Mouse (Mus musculus): ENCODE measurements around the gene Mpv17l2. TPM values are rescaled to one million over a fixed set of nuclear protein-coding genes. Genes with fewer than 3 reads are reported as not detected.
A peak's percentile ranks its signal among the peaks of the same experiment; 100 is the strongest.

The Mpv17l2 gene
- polyA plus RNA-seq, 1 experiment from 2014 or later, result 88.8 TPM

DNA sequence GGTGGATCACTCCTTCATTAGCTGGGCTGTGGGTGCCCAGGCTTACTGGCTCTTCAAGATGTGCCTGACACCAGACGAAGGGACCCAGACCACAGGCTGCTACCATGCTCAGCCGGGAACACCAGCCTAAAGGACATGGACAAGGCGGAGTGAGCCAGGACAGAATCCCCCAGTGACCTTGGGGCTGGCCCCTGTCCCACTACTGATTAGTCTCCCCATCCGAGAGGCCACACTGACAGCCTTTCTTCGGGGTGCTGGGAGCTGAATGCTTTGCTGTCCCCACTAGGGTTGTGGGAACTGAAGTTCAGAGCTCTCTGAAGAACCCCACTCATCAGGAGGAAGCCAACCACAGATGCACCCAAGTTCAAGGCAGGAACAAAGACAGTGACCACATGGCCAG lies 14.5 kb upstream of the Mpv17l2 start:
- Histone ChIP-seq H3K4me1 (ENCODE audit: insufficient read depth, low read depth, low read length) (peaks cover 10% of the 10 kb centered on the region; the same call in 1 of the 2 replicates), H3K27me3 (replicated peaks; ENCODE audit: insufficient read depth, low read length) (no peaks in the 10 kb centered on the region), H3K36me3 (ENCODE audit: insufficient read depth, low read length) (peaks cover 8% of the 10 kb centered on the region; the same call in 1 of the 2 replicates), H3K4me2 (replicated peaks; ENCODE audit: low read depth, low read length) (peak overlapping the region; percentile 100; the same call in 1 of the 2 replicates), H3K9ac (replicated peaks; ENCODE audit: low read depth) (peak overlapping the region; percentile 95), H3K4me3 (ENCODE audit: low read depth, low read length) (no peak overlapping the region), H3K27ac (ENCODE audit: low read length) (no peak overlapping the region), H3K9me3 (ENCODE audit: low read length) (no peaks in the 10 kb centered on the region)
- ATAC-seq, result no peak
- TF ChIP-seq CTCF (IDR thresholded peaks at IDR 0.05), result no peak
- no peak for TF ChIP-seq EP300 (IDR thresholded peaks at IDR 0.05)
- DNase-seq (ENCODE audit: low spot score), result no peak
- WGBS, result 82% methylated on average over 5 of the region's 5 CpGs

DNA sequence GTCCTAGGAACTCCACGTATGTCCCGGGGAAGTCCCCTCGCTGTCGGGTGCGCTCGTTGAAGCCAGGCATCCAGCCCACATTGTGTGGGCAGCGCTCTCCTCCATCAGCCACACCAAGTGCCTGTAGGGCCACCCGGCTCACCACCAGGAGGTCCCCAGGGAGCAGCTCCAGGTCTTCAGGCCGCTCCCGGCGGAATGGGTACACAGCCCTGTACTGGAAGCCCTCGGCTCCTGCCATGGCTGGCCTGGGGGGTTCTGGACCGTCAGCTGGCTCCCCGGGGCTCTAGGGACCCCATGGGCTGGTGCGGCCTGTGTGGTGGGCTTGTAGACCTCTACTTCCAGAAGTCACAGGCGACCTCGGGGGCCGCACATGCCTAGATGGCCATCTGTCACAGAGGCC lies 14.0 kb upstream of the Mpv17l2 start:
- Histone ChIP-seq H3K36me3 (ENCODE audit: insufficient read depth, low read length) (peaks cover 6% of the 10 kb centered on the region; the same call in 1 of the 2 replicates), H3K4me2 (replicated peaks; ENCODE audit: low read depth, low read length) (no peak overlapping the region), H3K27ac (ENCODE audit: low read length) (no peak overlapping the region), H3K9me3 (ENCODE audit: low read length) (no peaks in the 10 kb centered on the region), H3K4me3 (ENCODE audit: low read depth, low read length) (no peak overlapping the region), H3K4me1 (ENCODE audit: insufficient read depth, low read depth, low read length) (peaks cover 10% of the 10 kb centered on the region; the same call in 1 of the 2 replicates), H3K9ac (replicated peaks; ENCODE audit: low read depth) (peak overlapping the region; percentile 95; the same call in 1 of the 2 replicates), H3K27me3 (replicated peaks; ENCODE audit: insufficient read depth, low read length) (no peaks in the 10 kb centered on the region)
- TF ChIP-seq EP300 (IDR thresholded peaks at IDR 0.05) (no peak), CTCF (IDR thresholded peaks at IDR 0.05) (no peak)
- no peak for ATAC-seq
- DNase-seq (ENCODE audit: low spot score), result no peak
- 91% methylated on average over 18 of the region's 18 CpGs for WGBS

DNA sequence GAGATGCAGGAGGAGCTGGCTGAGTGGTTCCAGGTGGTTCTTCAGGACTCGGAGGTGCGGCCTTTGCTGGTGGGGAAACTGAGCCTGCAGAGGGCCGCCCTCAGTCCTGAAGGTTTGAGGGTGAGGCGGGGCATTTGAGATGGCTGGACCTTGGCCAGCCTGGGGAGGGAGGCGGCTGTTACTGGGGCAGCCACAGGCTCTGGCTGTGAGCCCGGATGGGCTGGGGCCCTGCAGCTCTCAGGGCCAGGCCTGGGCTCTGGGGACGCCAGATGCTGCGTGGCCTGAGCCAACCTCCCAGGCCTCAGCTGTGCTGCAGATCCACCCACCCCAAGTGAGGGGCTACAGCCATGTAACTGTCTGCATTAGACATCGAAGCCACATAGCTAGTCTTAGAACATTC lies 13.1 kb upstream of the Mpv17l2 start:
- DNase-seq (ENCODE audit: low spot score), result peak; percentile 81
- Histone ChIP-seq H3K9me3 (ENCODE audit: low read length) (no peaks in the 10 kb centered on the region), H3K36me3 (ENCODE audit: insufficient read depth, low read length) (peaks cover 3% of the 10 kb centered on the region; the same call in 1 of the 2 replicates), H3K27me3 (replicated peaks; ENCODE audit: insufficient read depth, low read length) (no peaks in the 10 kb centered on the region), H3K4me1 (ENCODE audit: insufficient read depth, low read depth, low read length) (peaks cover 10% of the 10 kb centered on the region; the same call in 1 of the 2 replicates), H3K4me2 (replicated peaks; ENCODE audit: low read depth, low read length) (no peak overlapping the region), H3K9ac (replicated peaks; ENCODE audit: low read depth) (peak overlapping the region; percentile 95; the same call in 1 of the 2 replicates), H3K27ac (ENCODE audit: low read length) (peak overlapping the region; percentile 54), H3K4me3 (ENCODE audit: low read depth, low read length) (no peak overlapping the region)
- 24% methylated on average over 9 of the region's 9 CpGs for WGBS
- ATAC-seq, result no peak
- TF ChIP-seq CTCF (IDR thresholded peaks at IDR 0.05), result no peak
- TF ChIP-seq EP300 (IDR thresholded peaks at IDR 0.05), result no peak

DNA sequence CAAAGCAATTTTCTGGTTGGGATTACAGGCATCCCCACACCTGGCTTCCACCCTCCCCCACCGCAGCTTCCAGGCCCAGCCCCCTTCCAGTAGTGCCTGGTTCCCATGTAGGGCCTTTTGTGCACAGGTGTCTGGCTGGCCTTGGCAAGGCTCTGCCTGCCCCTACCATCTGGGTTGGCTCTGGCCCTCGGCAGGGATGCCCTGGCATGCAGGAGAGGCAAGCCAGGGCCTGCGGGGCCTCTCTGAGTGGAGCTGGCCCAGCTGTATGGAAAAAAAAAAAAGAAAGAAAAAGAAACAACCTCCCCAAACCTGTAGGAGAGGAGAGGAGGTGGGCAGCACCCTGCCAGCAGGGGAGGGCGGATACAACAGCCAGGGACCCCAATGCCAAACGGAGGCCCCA lies 12.7 kb upstream of the Mpv17l2 start:
- Histone ChIP-seq H3K9me3 (ENCODE audit: low read length) (no peaks in the 10 kb centered on the region), H3K27ac (ENCODE audit: low read length) (0 out of 2 replicates have a peak overlapping the region, but pooled peaks have one; percentile 54), H3K4me1 (ENCODE audit: insufficient read depth, low read depth, low read length) (peaks cover 10% of the 10 kb centered on the region; the same call in 1 of the 2 replicates), H3K4me2 (replicated peaks; ENCODE audit: low read depth, low read length) (no peak overlapping the region), H3K36me3 (ENCODE audit: insufficient read depth, low read length) (peaks cover 6% of the 10 kb centered on the region; the same call in 1 of the 2 replicates), H3K4me3 (ENCODE audit: low read depth, low read length) (no peak overlapping the region), H3K27me3 (replicated peaks; ENCODE audit: insufficient read depth, low read length) (no peaks in the 10 kb centered on the region), H3K9ac (replicated peaks; ENCODE audit: low read depth) (no peak overlapping the region)
- DNase-seq (ENCODE audit: low spot score) (no peak), ATAC-seq (no peak)
- TF ChIP-seq EP300 (IDR thresholded peaks at IDR 0.05) (no peak), CTCF (IDR thresholded peaks at IDR 0.05) (no peak)
- WGBS, result 72% methylated on average over 5 of the region's 5 CpGs

DNA sequence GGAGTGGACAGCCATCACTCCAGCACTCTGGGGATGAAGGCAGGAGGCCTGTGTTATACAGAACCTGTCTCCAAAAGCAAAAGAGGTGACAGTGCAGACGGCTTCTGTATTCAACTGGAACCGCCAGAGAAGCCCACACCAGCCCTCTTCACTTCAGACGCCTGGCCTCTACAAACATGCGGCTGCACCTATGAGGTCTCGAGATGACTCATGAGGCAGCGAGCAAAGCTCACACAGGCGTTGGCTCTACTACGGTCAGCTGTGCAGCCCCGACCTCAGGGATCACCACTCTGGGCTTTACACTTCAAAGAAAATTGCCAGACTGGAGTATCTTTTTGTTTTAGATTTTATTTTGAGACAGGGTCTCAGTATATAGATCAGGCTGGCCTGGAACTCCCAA lies 12.1 kb upstream of the Mpv17l2 start:
- TF ChIP-seq EP300 (IDR thresholded peaks at IDR 0.05), result no peak
- no peak for TF ChIP-seq CTCF (IDR thresholded peaks at IDR 0.05)
- H3K9ac ChIP-seq (replicated peaks; ENCODE audit: low read depth), result no peak overlapping the region
- H3K4me3 ChIP-seq (ENCODE audit: low read depth, low read length), result no peak overlapping the region
- peaks cover 6% of the 10 kb centered on the region; the same call in 1 of the 2 replicates for H3K36me3 ChIP-seq (ENCODE audit: insufficient read depth, low read length)
- no peak for ATAC-seq
- no peak overlapping the region for H3K4me2 ChIP-seq (replicated peaks; ENCODE audit: low read depth, low read length)
- H3K27me3 ChIP-seq (replicated peaks; ENCODE audit: insufficient read depth, low read length), result no peaks in the 10 kb centered on the region
- H3K9me3 ChIP-seq (ENCODE audit: low read length), result no peaks in the 10 kb centered on the region
- WGBS, result 60% methylated on average over 9 of the region's 9 CpGs
- 0 out of 2 replicates have a peak overlapping the region, but pooled peaks have one; percentile 21 for H3K27ac ChIP-seq (ENCODE audit: low read length)
- peaks cover 10% of the 10 kb centered on the region; the same call in 1 of the 2 replicates for H3K4me1 ChIP-seq (ENCODE audit: insufficient read depth, low read depth, low read length)
- peak; percentile 54 for DNase-seq (ENCODE audit: low spot score)

DNA sequence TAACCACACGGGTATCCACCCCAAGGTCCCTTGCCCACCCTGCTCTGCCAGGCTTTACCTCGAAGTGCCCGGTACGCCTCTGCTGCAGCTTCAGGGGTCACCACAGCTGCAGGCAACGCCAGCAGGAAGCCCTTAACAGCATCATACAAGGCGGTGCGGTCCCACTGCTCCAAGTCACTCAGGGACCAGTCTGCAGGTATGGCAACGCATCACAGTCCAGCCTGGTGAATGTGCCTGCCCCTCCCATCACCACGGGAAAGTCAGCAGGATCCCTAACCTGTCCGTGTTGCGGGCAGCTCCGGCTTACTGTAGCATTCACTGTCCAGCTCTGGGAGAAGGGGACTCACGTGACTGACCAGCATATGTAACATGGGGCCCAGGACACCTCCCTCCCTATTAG lies 11.3 kb upstream of the Mpv17l2 start:
- H3K4me1 ChIP-seq (ENCODE audit: insufficient read depth, low read depth, low read length), result peaks cover 10% of the 10 kb centered on the region; the same call in 1 of the 2 replicates
- no peak overlapping the region for H3K27ac ChIP-seq (ENCODE audit: low read length)
- no peak overlapping the region for H3K4me3 ChIP-seq (ENCODE audit: low read depth, low read length)
- H3K36me3 ChIP-seq (ENCODE audit: insufficient read depth, low read length), result peaks cover 6% of the 10 kb centered on the region; the same call in 1 of the 2 replicates
- DNase-seq (ENCODE audit: low spot score) (no peak), ATAC-seq (no peak)
- TF ChIP-seq CTCF (IDR thresholded peaks at IDR 0.05), result no peak
- TF ChIP-seq EP300 (IDR thresholded peaks at IDR 0.05), result no peak
- no peaks in the 10 kb centered on the region for H3K9me3 ChIP-seq (ENCODE audit: low read length)
- no peak overlapping the region for H3K9ac ChIP-seq (replicated peaks; ENCODE audit: low read depth)
- no peaks in the 10 kb centered on the region for H3K27me3 ChIP-seq (replicated peaks; ENCODE audit: insufficient read depth, low read length)
- 95% methylated on average over 13 of the region's 13 CpGs for WGBS
- no peak overlapping the region for H3K4me2 ChIP-seq (replicated peaks; ENCODE audit: low read depth, low read length)
